Mouse (Mus musculus) urinary bladder, postnatal 36 days (tissue): ENCODE measurements around the gene Exosc5.

Experiments
- DNase-seq, 2 experiments: peaks; one replicate each; pipeline ENCODE4 v3.0.0; 2022; ENCODE audit warnings: low spot score in 2 of 2, mixed read lengths in 1 of 2

Exosc5 gene

GRCm38 (mm10) chr7:25658657-25659472 lies at the start of gene Exosc5, which contains the start of gene Bckdha:
Exosc5 (plus strand) TSS chr7:25659164.
Bckdha (minus strand) TSS chr7:25658981.
- peak; percentile 99 for DNase-seq

- DNase-seq = no peak
These were observed 48.9 kb upstream of the Exosc5 start for GRCm38 (mm10) chr7:25610056-25610455.

- DNase-seq = no peak
These were observed 47.5 kb upstream of the Exosc5 start for GRCm38 (mm10) chr7:25611501-25611900.

- DNase-seq = no peak
These were observed 44.9 kb upstream of the Exosc5 start for GRCm38 (mm10) chr7:25614086-25614485.

GRCm38 (mm10) chr7:25614831-25615705 lies 43.9 kb upstream of the Exosc5 start:
- DNase-seq = no peak

GRCm38 (mm10) chr7:25615706-25616011 lies 43.3 kb upstream of the Exosc5 start, which contains the start of gene Erich4:
Erich4 (minus strand) TSS chr7:25615892.
- DNase-seq = no peak

- no peak for DNase-seq
These were observed 41.4 kb upstream of the Exosc5 start for GRCm38 (mm10) chr7:25617376-25618160.

GRCm38 (mm10) chr7:25618865-25619721 lies 39.9 kb upstream of the Exosc5 start, which contains the start of gene Dmac2:
Dmac2 (plus strand) TSS chr7:25619414.
- peak; percentile 93 to 96 for DNase-seq

GRCm38 (mm10) chr7:25619722-25619991 lies 39.3 kb upstream of the Exosc5 start:
- DNase-seq = no peak

- DNase-seq = no peak
These were observed 38.9 kb upstream of the Exosc5 start for GRCm38 (mm10) chr7:25620101-25620500.

- DNase-seq = no peak
These were observed 38.2 kb upstream of the Exosc5 start for GRCm38 (mm10) chr7:25620751-25621150.

GRCm38 (mm10) chr7:25623857-25624370 lies 35.0 kb upstream of the Exosc5 start:
- no peak for DNase-seq

- DNase-seq = no peak
These were observed 34.1 kb upstream of the Exosc5 start for GRCm38 (mm10) chr7:25624851-25625250.

GRCm38 (mm10) chr7:25625594-25626250 lies 33.2 kb upstream of the Exosc5 start:
- no peak for DNase-seq

- DNase-seq = peak; percentile 54 to 74
These were observed 32.2 kb upstream of the Exosc5 start, which contains the start of gene B3gnt8 for GRCm38 (mm10) chr7:25626509-25627430. B3gnt8 (plus strand) TSS chr7:25626654.

- DNase-seq = peak; percentile 79 to 87
These were observed 31.3 kb upstream of the Exosc5 start for GRCm38 (mm10) chr7:25627431-25628322.

GRCm38 (mm10) chr7:25628323-25628620 lies 30.7 kb upstream of the Exosc5 start:
- no peak for DNase-seq

- DNase-seq = no peak
These were observed 26.3 kb upstream of the Exosc5 start for GRCm38 (mm10) chr7:25632679-25633078.
